Mouse (Mus musculus): ENCODE measurements around the gene Tex2.

DNA sequence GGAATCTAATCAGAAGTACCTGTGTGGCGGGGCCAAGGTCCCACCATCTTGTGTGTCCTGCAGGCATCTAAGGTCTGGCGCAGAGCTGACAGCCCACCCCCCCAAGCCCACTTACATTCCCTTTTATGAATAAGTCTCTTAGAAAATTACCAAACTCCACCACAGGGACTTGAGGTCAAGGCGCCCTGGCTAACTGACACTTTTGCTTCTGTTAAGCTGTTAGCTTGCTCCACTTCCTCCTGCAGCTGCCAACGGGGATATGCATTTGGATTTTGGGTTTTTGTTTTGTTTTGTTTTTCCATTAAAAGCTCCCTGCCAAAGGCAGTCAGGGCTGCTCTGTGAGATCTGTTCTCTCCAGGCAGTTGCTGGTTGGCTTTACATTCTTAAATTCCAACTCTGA lies 2.3 kb upstream of the Tex2 start:
- TF ChIP-seq CTCF (IDR thresholded peaks at IDR 0.05; ENCODE audit: insufficient read depth, low read length) (no peak), POLR2A (IDR thresholded peaks at IDR 0.05; ENCODE audit: borderline replicate concordance, extremely low read depth, low read depth, low read length) (no peak)

Data from lung, adult 2 months (tissue).